Mouse (Mus musculus): Measurements from ENCODE around the gene Pik3r1.

GRCm38 (mm10) chr13:101697461-101697860 lies 70.6 kb downstream of the Pik3r1 start:
- no peak for TF ChIP-seq POLR2A (IDR thresholded peaks at IDR 0.05; ENCODE audit: insufficient read depth, low read depth, low read length)
- no peak for TF ChIP-seq EP300 (IDR thresholded peaks at IDR 0.05; ENCODE audit: insufficient read depth, low read depth, low read length)
- no peak for TF ChIP-seq CTCF (IDR thresholded peaks at IDR 0.05)

Measured in heart, adult 2 months (tissue).